Mouse (Mus musculus) right cerebral cortex, postnatal 4 days (tissue): ENCODE results near the gene Afg1l.

Experiments
- DNase-seq: peaks from one replicate; pipeline ENCODE4 v3.0.0-alpha.2; 2022

Gene Afg1l

DNA sequence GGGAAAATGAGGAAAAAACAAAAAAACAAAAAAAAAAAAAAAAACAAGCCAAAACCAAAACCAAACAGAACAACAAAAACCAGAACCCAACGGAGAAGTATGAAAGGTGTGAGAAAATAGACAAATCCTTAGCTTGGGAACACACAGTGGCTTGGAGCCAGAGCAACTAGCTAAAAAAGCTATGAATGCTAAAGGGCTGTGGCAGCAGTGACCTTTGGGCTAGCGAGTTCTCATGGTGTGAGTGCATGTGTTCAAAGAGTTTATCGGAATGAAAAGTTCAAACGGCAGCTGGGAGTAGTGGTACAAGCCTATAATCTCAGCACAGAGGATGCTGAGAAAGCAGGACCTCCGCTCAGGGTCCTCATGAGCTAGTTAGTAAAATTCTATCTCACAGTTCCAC lies 214.2 kb downstream of the Afg1l start:
- no peak for DNase-seq

DNA sequence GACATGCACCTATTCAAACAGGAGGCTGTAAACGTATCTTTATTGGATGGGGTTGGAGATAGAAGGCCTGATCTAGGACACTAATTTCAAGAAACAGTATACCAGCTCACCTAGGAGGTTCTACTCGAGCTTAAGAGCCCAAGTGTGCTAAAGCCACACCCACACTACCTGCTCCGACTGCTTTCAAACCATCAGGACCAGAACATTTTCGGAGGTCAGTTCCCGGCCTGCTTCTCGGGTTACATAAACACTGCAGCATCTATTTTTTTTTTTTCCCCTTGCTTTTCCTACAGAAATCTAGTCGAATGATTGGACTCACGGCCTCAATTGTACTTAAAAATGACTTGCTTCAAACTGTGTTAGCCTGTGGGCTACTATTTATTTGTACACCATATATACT lies 214.7 kb downstream of the Afg1l start:
- DNase-seq: no peak
